Mouse (Mus musculus) MEL-GATA-1-ER (cell line): ENCODE measurements around the gene Fxr2.

Source experiments
- DNase-seq: peaks from one replicate; pipeline ENCODE4 v3.0.0-alpha.2; 2012; ENCODE audit warnings: low read depth; ENCODE audit errors: extremely low read depth

The Fxr2 gene

GRCm38 (mm10) chr11:69632284-69633089 is at the start of gene Fxr2:
Fxr2 (plus strand) TSS chr11:69632990.
- DNase-seq = peak; percentile 99

- no peak for DNase-seq
These were observed 48.8 kb upstream of the Fxr2 start for GRCm38 (mm10) chr11:69584008-69584407.

- DNase-seq = no peak
These were observed 47.9 kb upstream of the Fxr2 start for GRCm38 (mm10) chr11:69584937-69585336.

- peak; percentile 98 for DNase-seq
These were observed 47.0 kb upstream of the Fxr2 start for GRCm38 (mm10) chr11:69585718-69586325.

GRCm38 (mm10) chr11:69589207-69589834 is 43.5 kb upstream of the Fxr2 start:
- no peak for DNase-seq

GRCm38 (mm10) chr11:69590622-69591021 is 42.2 kb upstream of the Fxr2 start:
- DNase-seq = no peak

GRCm38 (mm10) chr11:69591424-69591823 is 41.4 kb upstream of the Fxr2 start:
- no peak for DNase-seq

GRCm38 (mm10) chr11:69591899-69592637 is 40.7 kb upstream of the Fxr2 start:
- DNase-seq = no peak

GRCm38 (mm10) chr11:69592799-69593198 is 40.0 kb upstream of the Fxr2 start:
- no peak for DNase-seq

- no peak for DNase-seq
These were observed 37.9 kb upstream of the Fxr2 start for GRCm38 (mm10) chr11:69594853-69595252.

GRCm38 (mm10) chr11:69599436-69599835 is 33.4 kb upstream of the Fxr2 start:
- no peak for DNase-seq

- DNase-seq = no peak
These were observed 32.7 kb upstream of the Fxr2 start for GRCm38 (mm10) chr11:69600098-69600497.

GRCm38 (mm10) chr11:69601768-69602167 is 31.0 kb upstream of the Fxr2 start:
- no peak for DNase-seq

- DNase-seq = no peak
These were observed 29.3 kb upstream of the Fxr2 start for GRCm38 (mm10) chr11:69603516-69603915.

GRCm38 (mm10) chr11:69604347-69604746 is 28.4 kb upstream of the Fxr2 start:
- DNase-seq = no peak

GRCm38 (mm10) chr11:69604795-69605664 is 27.8 kb upstream of the Fxr2 start:
- no peak for DNase-seq

GRCm38 (mm10) chr11:69605726-69606490 is 26.9 kb upstream of the Fxr2 start, which contains the start of gene Atp1b2:
Atp1b2 (minus strand) TSS chr11:69605942.
- DNase-seq = peak; percentile 85

- no peak for DNase-seq
These were observed 26.3 kb upstream of the Fxr2 start for GRCm38 (mm10) chr11:69606491-69606795.

GRCm38 (mm10) chr11:69606832-69607231 is 26.0 kb upstream of the Fxr2 start:
- no peak for DNase-seq

GRCm38 (mm10) chr11:69608525-69608924 is 24.3 kb upstream of the Fxr2 start:
- DNase-seq = no peak
